Mouse (Mus musculus) hindbrain, embryonic 12.5 days (tissue): ENCODE measurements at regions not wholly inside any gene's neighbourhood (a gene's known extent, or its start where the extent isn't known, plus 50 kb on each side); places are given as distances from the start of the nearest gene placed in this dataset.
"Not testable (repeated sequence)": the region's sequence is repeated elsewhere in the genome, so short reads cannot be mapped to it uniquely, and the experiment has no call there.

Experiments
- ATAC-seq: fragments of 200-750 bp; cut with Nextera tagmentation; 2 replicates; pipeline ENCODE4 v1.8.0; 2017; ENCODE audit warnings: moderate TSS enrichment; ENCODE audit not compliant: low FRiP score
- H3K27ac ChIP-seq: fragments of 300-500 bp; sonication (generic); 2 replicates; pipeline ENCODE4 v1.5.1; 2016; ENCODE audit warnings: mild to moderate bottlenecking
- H3K27me3 ChIP-seq: fragments of 300-500 bp; sonication (generic); 2 replicates; pipeline ENCODE4 v1.6.1; 2016; ENCODE audit warnings: mild to moderate bottlenecking
- H3K36me3 ChIP-seq: fragments of 300-500 bp; sonication (generic); 2 replicates; pipeline ENCODE4 v1.6.1; 2016; ENCODE audit warnings: mild to moderate bottlenecking
- H3K4me1 ChIP-seq: fragments of 300-500 bp; sonication (generic); 2 replicates; pipeline ENCODE4 v1.6.1; 2016
- H3K4me2 ChIP-seq: fragments of 300-500 bp; sonication (generic); replicated peaks from 2 replicates; pipeline ENCODE4 v1.6.1; 2016; ENCODE audit warnings: mild to moderate bottlenecking
- H3K4me3 ChIP-seq: fragments of 300-500 bp; sonication (generic); 2 replicates; pipeline ENCODE4 v1.5.1; 2016; ENCODE audit warnings: mild to moderate bottlenecking
- H3K9ac ChIP-seq: fragments of 300-500 bp; sonication (generic); 2 replicates; pipeline ENCODE4 v1.6.1; 2016; ENCODE audit warnings: mild to moderate bottlenecking, moderate library complexity
- H3K9me3 ChIP-seq: fragments of 300-500 bp; sonication (generic); replicated peaks from 2 replicates; pipeline ENCODE4 v1.6.1; 2016; ENCODE audit warnings: mild to moderate bottlenecking
- WGBS: fragments of 180-500 bp; shearing (Covaris S2); methylation state at CpG from one replicate; pipeline ENCODE4 v1.1.7; 2016; 5-methylcytosine and 5-hydroxymethylcytosine counted together

GRCm38 (mm10) chr5:40177982-40178748, 422.9 kb upstream of the Hs3st1 start:
- Histone ChIP-seq H3K27me3 (no peaks in the 10 kb centered on the region), H3K4me1 (no peaks in the 10 kb centered on the region), H3K4me3 (no peak overlapping the region), H3K4me2 (no peak overlapping the region), H3K27ac (no peak overlapping the region), H3K36me3 (no peaks in the 10 kb centered on the region), H3K9me3 (no peaks in the 10 kb centered on the region), H3K9ac (no peak overlapping the region)
- WGBS = 32% methylated on average over 2 of the region's 2 CpGs
- no peak for ATAC-seq

GRCm38 (mm10) chr5:40136740-40137285, 381.5 kb upstream of the Hs3st1 start:
- no peak overlapping the region for H3K4me3 ChIP-seq
- ATAC-seq = no peak
- H3K9ac ChIP-seq = no peak overlapping the region
- no peaks in the 10 kb centered on the region for H3K4me1 ChIP-seq
- no peaks in the 10 kb centered on the region for H3K9me3 ChIP-seq
- H3K27ac ChIP-seq = no peak overlapping the region
- no peaks in the 10 kb centered on the region for H3K36me3 ChIP-seq
- no peak overlapping the region for H3K4me2 ChIP-seq
- WGBS = 83% methylated on average over 3 of the region's 3 CpGs
- no peaks in the 10 kb centered on the region for H3K27me3 ChIP-seq

- Histone ChIP-seq H3K27ac (no peak overlapping the region), H3K9me3 (no peaks in the 10 kb centered on the region), H3K4me2 (no peak overlapping the region), H3K36me3 (no peaks in the 10 kb centered on the region), H3K27me3 (no peaks in the 10 kb centered on the region), H3K4me3 (no peak overlapping the region), H3K4me1 (no peaks in the 10 kb centered on the region), H3K9ac (no peak overlapping the region)
- ATAC-seq = no peak
- WGBS = 85% methylated on average over 1 of the region's 1 CpGs
Observed at GRCm38 (mm10) chr5:40124337-40124736, 369.1 kb upstream of the Hs3st1 start.

GRCm38 (mm10) chr5:40116849-40117248, 361.6 kb upstream of the Hs3st1 start:
- no peak overlapping the region for H3K4me2 ChIP-seq
- no peak overlapping the region for H3K9ac ChIP-seq
- H3K27me3 ChIP-seq = no peaks in the 10 kb centered on the region
- no peaks in the 10 kb centered on the region for H3K9me3 ChIP-seq
- no peaks in the 10 kb centered on the region for H3K4me1 ChIP-seq
- no peak overlapping the region for H3K27ac ChIP-seq
- ATAC-seq = no peak
- no peak overlapping the region for H3K4me3 ChIP-seq
- no peaks in the 10 kb centered on the region for H3K36me3 ChIP-seq

GRCm38 (mm10) chr5:40089576-40089975, 334.3 kb upstream of the Hs3st1 start:
- not testable (repeated sequence) for H3K36me3 ChIP-seq, H3K4me2 ChIP-seq, H3K4me1 ChIP-seq, H3K9me3 ChIP-seq, H3K4me3 ChIP-seq, H3K9ac ChIP-seq, H3K27ac ChIP-seq, ATAC-seq, H3K27me3 ChIP-seq
- 89% methylated on average over 5 of the region's 5 CpGs for WGBS

GRCm38 (mm10) chr5:40045288-40045687, 290.0 kb upstream of the Hs3st1 start:
- WGBS = 78% methylated on average over 5 of the region's 5 CpGs
- H3K36me3 ChIP-seq = no peaks in the 10 kb centered on the region
- H3K9me3 ChIP-seq = no peaks in the 10 kb centered on the region
- no peak overlapping the region for H3K4me2 ChIP-seq
- H3K27me3 ChIP-seq = no peaks in the 10 kb centered on the region
- H3K4me3 ChIP-seq = no peak overlapping the region
- no peak overlapping the region for H3K9ac ChIP-seq
- no peak overlapping the region for H3K27ac ChIP-seq
- no peak for ATAC-seq
- no peaks in the 10 kb centered on the region for H3K4me1 ChIP-seq

- H3K27me3 ChIP-seq = no peaks in the 10 kb centered on the region
- H3K4me3 ChIP-seq = no peak overlapping the region
- no peak overlapping the region for H3K27ac ChIP-seq
- H3K9me3 ChIP-seq = no peaks in the 10 kb centered on the region
- H3K4me1 ChIP-seq = no peaks in the 10 kb centered on the region
- H3K4me2 ChIP-seq = no peak overlapping the region
- H3K36me3 ChIP-seq = no peaks in the 10 kb centered on the region
- H3K9ac ChIP-seq = no peak overlapping the region
- no peak for ATAC-seq
- WGBS = 78% methylated on average over 5 of the region's 5 CpGs
Observed at GRCm38 (mm10) chr5:40034452-40034851, 279.2 kb upstream of the Hs3st1 start.

- WGBS = 77% methylated on average over 2 of the region's 2 CpGs
- H3K27ac ChIP-seq = no peak overlapping the region
- H3K4me1 ChIP-seq = no peaks in the 10 kb centered on the region
- H3K9me3 ChIP-seq = no peaks in the 10 kb centered on the region
- no peak overlapping the region for H3K4me3 ChIP-seq
- no peak overlapping the region for H3K4me2 ChIP-seq
- ATAC-seq = no peak
- no peaks in the 10 kb centered on the region for H3K27me3 ChIP-seq
- H3K9ac ChIP-seq = no peak overlapping the region
- H3K36me3 ChIP-seq = no peaks in the 10 kb centered on the region
Observed at GRCm38 (mm10) chr5:40033686-40034085, 278.4 kb upstream of the Hs3st1 start.

GRCm38 (mm10) chr5:40030261-40030660, 275.0 kb upstream of the Hs3st1 start:
- no peaks in the 10 kb centered on the region for H3K27me3 ChIP-seq
- H3K4me3 ChIP-seq = no peak overlapping the region
- no peak for ATAC-seq
- no peak overlapping the region for H3K9ac ChIP-seq
- no peaks in the 10 kb centered on the region for H3K4me1 ChIP-seq
- no peak overlapping the region for H3K27ac ChIP-seq
- no peak overlapping the region for H3K4me2 ChIP-seq
- 88% methylated on average over 6 of the region's 6 CpGs for WGBS
- H3K36me3 ChIP-seq = no peaks in the 10 kb centered on the region
- no peaks in the 10 kb centered on the region for H3K9me3 ChIP-seq

- H3K9ac ChIP-seq = no peak overlapping the region
- ATAC-seq = no peak
- 91% methylated on average over 14 of the region's 14 CpGs for WGBS
- no peak overlapping the region for H3K4me3 ChIP-seq
- H3K9me3 ChIP-seq = no peaks in the 10 kb centered on the region
- no peak overlapping the region for H3K27ac ChIP-seq
- H3K4me2 ChIP-seq = no peak overlapping the region
- no peaks in the 10 kb centered on the region for H3K4me1 ChIP-seq
- no peaks in the 10 kb centered on the region for H3K36me3 ChIP-seq
- no peaks in the 10 kb centered on the region for H3K27me3 ChIP-seq
Observed at GRCm38 (mm10) chr5:40015946-40016345, 260.7 kb upstream of the Hs3st1 start.

- no peaks in the 10 kb centered on the region for H3K27me3 ChIP-seq
- H3K4me2 ChIP-seq = no peak overlapping the region
- H3K4me3 ChIP-seq = no peak overlapping the region
- no peaks in the 10 kb centered on the region for H3K4me1 ChIP-seq
- H3K9me3 ChIP-seq = no peaks in the 10 kb centered on the region
- no peak overlapping the region for H3K27ac ChIP-seq
- 4% methylated on average over 1 of the region's 1 CpGs for WGBS
- no peak overlapping the region for H3K9ac ChIP-seq
- H3K36me3 ChIP-seq = no peaks in the 10 kb centered on the region
- no peak for ATAC-seq
Observed at GRCm38 (mm10) chr5:39988039-39988438, 232.8 kb upstream of the Hs3st1 start.

GRCm38 (mm10) chr5:39964371-39964770, 209.1 kb upstream of the Hs3st1 start:
- no peak overlapping the region for H3K4me3 ChIP-seq
- H3K4me1 ChIP-seq = no peaks in the 10 kb centered on the region
- no peaks in the 10 kb centered on the region for H3K36me3 ChIP-seq
- H3K9ac ChIP-seq = no peak overlapping the region
- no peaks in the 10 kb centered on the region for H3K27me3 ChIP-seq
- H3K4me2 ChIP-seq = no peak overlapping the region
- H3K9me3 ChIP-seq = no peaks in the 10 kb centered on the region
- no peak overlapping the region for H3K27ac ChIP-seq
- no peak for ATAC-seq

GRCm38 (mm10) chr5:39960981-39961380, 205.7 kb upstream of the Hs3st1 start:
- Histone ChIP-seq H3K4me1 (no peaks in the 10 kb centered on the region), H3K9me3 (no peaks in the 10 kb centered on the region), H3K27ac (no peak overlapping the region), H3K4me2 (no peak overlapping the region), H3K36me3 (no peaks in the 10 kb centered on the region), H3K27me3 (no peaks in the 10 kb centered on the region), H3K4me3 (no peak overlapping the region), H3K9ac (no peak overlapping the region)
- ATAC-seq = no peak
- 36% methylated on average over 4 of the region's 4 CpGs for WGBS
